Mouse (Mus musculus): ENCODE data around the gene Celsr2. TPM values are rescaled to one million over a fixed set of nuclear protein-coding genes. Genes with fewer than 3 reads are reported as not detected.

The Celsr2 gene
- total RNA-seq, 1 experiment from 2014 or later, result 1.6 TPM

DNA sequence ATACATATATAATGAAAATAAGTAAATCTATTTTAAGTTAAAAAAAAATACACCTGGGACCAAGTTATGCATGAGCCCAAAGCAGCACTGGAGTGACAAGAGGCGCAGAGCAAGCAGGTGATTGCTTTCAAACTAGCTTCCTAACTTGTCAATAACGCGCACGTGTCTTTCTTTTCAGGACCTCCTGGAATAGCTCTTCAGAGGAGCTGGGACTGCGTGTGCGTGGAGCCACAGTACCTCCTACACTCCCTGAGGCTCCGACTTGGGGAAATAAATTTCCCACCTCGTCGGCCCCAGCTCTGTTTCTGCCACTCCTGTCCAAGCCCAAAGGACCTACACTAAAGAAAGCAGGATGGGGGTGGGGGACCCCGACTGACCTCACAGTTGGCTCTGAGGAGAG is 58.3 kb downstream of the Celsr2 start:
- no peak for ATAC-seq (replicated peaks in 1 of 2; ENCODE audit: insufficient read depth in 1 of 2, low FRiP score in 2 of 2, low TSS enrichment in 1 of 2, low read depth in 1 of 2, poor library complexity in 2 of 2, severe bottlenecking in 2 of 2)

DNA sequence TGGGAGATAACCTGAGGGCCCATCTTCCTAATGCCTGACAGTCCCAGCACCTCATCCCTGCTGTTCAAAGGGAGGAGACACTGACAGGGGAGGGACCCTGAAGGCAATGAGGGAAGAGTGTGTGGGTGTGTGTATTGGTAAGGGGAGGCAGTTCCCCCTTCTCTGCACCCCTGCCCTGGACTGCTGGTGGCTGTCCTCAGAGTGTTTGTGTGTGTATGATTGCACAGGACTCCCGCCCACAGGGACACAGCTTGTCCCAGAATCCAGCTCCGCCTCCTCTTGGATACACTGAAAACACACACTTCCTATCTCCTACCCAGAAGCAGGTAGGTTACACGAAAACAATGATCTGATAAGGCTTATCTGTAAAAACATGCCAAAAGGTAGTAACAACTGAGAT is 60.1 kb downstream of the Celsr2 start:
- ATAC-seq (replicated peaks in 1 of 2; ENCODE audit: insufficient read depth in 1 of 2, low FRiP score in 2 of 2, low TSS enrichment in 1 of 2, low read depth in 1 of 2, poor library complexity in 2 of 2, severe bottlenecking in 2 of 2), result no peak

DNA sequence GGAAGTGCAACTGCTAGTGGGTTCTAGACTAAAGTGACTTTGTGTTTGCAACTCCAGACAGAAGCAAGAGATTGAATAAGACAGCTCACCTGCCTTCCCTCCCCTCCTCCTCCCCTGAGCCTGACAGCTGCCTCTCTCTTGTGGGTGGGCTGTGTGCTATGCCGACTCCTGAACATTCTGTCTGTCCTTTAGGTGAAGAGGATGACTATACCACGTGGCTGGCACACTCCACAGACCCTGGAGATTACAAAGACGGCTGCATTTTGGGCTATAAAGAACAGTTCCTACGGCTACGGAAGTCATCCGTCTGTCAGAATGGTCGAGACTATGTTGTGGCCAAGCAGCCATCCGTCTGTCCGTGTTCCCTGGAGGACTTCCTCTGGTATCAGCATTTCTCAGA is 67.0 kb downstream of the Celsr2 start:
- ATAC-seq (replicated peaks in 1 of 2; ENCODE audit: insufficient read depth in 1 of 2, low FRiP score in 2 of 2, low TSS enrichment in 1 of 2, low read depth in 1 of 2, poor library complexity in 2 of 2, severe bottlenecking in 2 of 2), result no peak

DNA sequence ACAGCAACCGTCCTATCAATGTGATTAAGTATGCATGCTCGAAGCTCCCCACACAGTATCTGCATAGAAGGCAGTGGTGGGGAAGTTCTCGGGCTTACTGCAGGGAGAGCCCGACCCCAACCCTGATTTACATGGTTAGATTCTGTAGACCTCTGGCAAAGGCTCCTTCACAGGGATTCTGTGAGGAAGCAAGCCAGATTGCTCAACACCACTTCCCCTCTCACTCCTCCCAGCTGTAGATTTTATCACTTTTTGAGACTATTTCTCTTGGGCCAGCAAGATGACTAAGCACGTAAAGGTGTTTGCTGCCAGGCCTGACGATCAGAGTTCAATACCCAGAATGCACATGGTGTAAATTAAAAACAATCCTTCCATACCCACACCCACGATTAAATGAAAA is 69.5 kb downstream of the Celsr2 start:
- ATAC-seq (replicated peaks in 1 of 2; ENCODE audit: insufficient read depth in 1 of 2, low FRiP score in 2 of 2, low TSS enrichment in 1 of 2, low read depth in 1 of 2, poor library complexity in 2 of 2, severe bottlenecking in 2 of 2), result peak in 1 of 2 experiments; percentile 24; a peak in 1 of 4 replicates

DNA sequence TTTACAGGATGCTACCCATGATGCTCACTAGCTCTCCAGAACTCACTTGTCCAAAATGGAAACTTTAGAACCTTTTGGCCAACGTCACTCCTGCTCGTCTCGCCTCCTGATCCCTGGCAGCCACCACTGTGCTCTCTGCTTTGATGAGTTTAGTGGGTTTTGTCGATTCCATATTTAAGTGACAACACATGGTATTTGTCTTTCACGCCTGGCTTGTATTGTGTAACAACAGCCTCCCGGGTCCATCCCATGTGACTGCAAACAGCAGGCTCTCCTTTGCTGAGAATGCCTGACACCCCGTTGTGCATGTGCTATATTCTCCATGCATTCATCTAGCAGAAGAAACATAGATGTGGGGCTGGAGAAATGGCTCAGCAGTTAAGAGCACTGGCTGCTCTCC is 73.2 kb downstream of the Celsr2 start:
- ATAC-seq (replicated peaks in 1 of 2; ENCODE audit: insufficient read depth in 1 of 2, low FRiP score in 2 of 2, low TSS enrichment in 1 of 2, low read depth in 1 of 2, poor library complexity in 2 of 2, severe bottlenecking in 2 of 2), result no peak

DNA sequence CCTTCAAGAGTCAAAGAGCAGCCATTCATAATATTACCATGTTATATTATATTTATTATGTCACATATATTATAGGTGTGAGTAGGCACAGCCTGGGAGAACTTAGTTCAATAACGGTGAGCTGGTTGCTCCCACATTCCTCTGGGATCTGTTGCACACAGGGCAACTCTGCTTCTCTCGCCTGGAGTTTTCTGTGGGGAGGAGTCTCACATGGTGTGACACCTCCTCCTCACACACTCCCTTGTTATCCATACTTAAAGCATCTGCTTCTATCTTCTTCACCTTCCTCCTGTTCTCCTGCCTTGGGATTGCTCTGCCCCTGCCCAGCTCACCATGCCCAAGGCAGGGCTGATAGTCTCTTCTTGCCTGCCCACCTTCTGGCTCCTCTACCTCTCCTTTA is 74.3 kb downstream of the Celsr2 start:
- ATAC-seq (replicated peaks in 1 of 2; ENCODE audit: insufficient read depth in 1 of 2, low FRiP score in 2 of 2, low TSS enrichment in 1 of 2, low read depth in 1 of 2, poor library complexity in 2 of 2, severe bottlenecking in 2 of 2), result no peak

Other genes starting within 250 kb of the Celsr2 start
- gene Amigo1, start 229.2 kb downstream of the Celsr2 start, total RNA-seq (2017), result 3.2 and 5.8 TPM in 2 replicates
- 7.7 and 9.5 TPM in 2 replicates for gene Cyb561d1, start 214.3 kb downstream of the Celsr2 start, total RNA-seq (2017)
- gene Atxn7l2, start 204.6 kb downstream of the Celsr2 start, total RNA-seq (2017), result 4.2 and 4.6 TPM in 2 replicates
- not detected in 2 replicates for gene Sypl2, start 188.9 kb downstream of the Celsr2 start, total RNA-seq (2017)
- 194 and 263 TPM in 2 replicates for gene Psma5, start 158.6 kb downstream of the Celsr2 start, total RNA-seq (2017)
- 26.6 and 37.3 TPM in 2 replicates for gene Sort1, start 131.5 kb downstream of the Celsr2 start, total RNA-seq (2017)
- not detected in 2 replicates for gene Mybphl, start 50.6 kb downstream of the Celsr2 start, total RNA-seq (2017)
- 27.6 and 39.3 TPM in 2 replicates for gene Psrc1, start 31.7 kb downstream of the Celsr2 start, total RNA-seq (2017)
- gene Sars, start 29.7 kb upstream of the Celsr2 start, total RNA-seq (2017), result 216 and 455 TPM in 2 replicates
- gene 1700013F07Rik, start 118.6 kb upstream of the Celsr2 start, total RNA-seq (2017), result not detected in 2 replicates
- 0.30 and 1.3 TPM in 2 replicates for gene 5330417C22Rik, start 121.0 kb upstream of the Celsr2 start, total RNA-seq (2017)
- 47.4 and 56.6 TPM in 2 replicates for gene Tmem167b, start 146.9 kb upstream of the Celsr2 start, total RNA-seq (2017)
- gene Taf13, start 156.1 kb upstream of the Celsr2 start, total RNA-seq (2017), result 24.3 and 36.0 TPM in 2 replicates
- 8.4 and 11.5 TPM in 2 replicates for gene Wdr47, start 175.7 kb upstream of the Celsr2 start, total RNA-seq (2017)
- gene Clcc1, start 238.4 kb upstream of the Celsr2 start, total RNA-seq (2017), result 68.6 and 89.4 TPM in 2 replicates

All from hematopoietic stem cell, adult 5-6 weeks (primary cell).